Mouse (Mus musculus) MEL (cell line): Measurements from ENCODE around the gene Ppp6c. TPM values are rescaled to one million over a fixed set of nuclear protein-coding genes. Genes with fewer than 3 reads are reported as not detected.

Experiments used
- DNase-seq: peaks from one replicate; pipeline ENCODE4 v3.0.0; 2011; ENCODE audit warnings: low read depth, low spot score
- H3K27ac ChIP-seq: 2 replicates; pipeline ENCODE4 v1.5.1; 2012; ENCODE audit warnings: low read depth, mild to moderate bottlenecking, control low read depth, low read length, moderate library complexity; ENCODE audit not compliant: control insufficient read depth
- H3K27me3 ChIP-seq, 2 experiments: fragments of 150-350 bp in 1 of 2; sonication (generic) in 1 of 2; 2 replicates each; pipeline ENCODE4 v1.6.1; 2012; ENCODE audit warnings: low read length in 2 of 2, mild to moderate bottlenecking in 2 of 2, improper control_type of control experiment in 1 of 2, moderate library complexity in 1 of 2; ENCODE audit not compliant: insufficient read depth in 2 of 2, control insufficient read depth in 1 of 2
- H3K36me3 ChIP-seq, 2 experiments: 2 replicates each; pipeline ENCODE4 v1.6.1; 2012 to 2014; ENCODE audit warnings: low read length in 2 of 2, improper control_type of control experiment in 1 of 2, inconsistent platforms in 1 of 2, mild to moderate bottlenecking in 1 of 2; ENCODE audit not compliant: insufficient read depth in 2 of 2, control insufficient read depth in 1 of 2
- H3K4me1 ChIP-seq, 2 experiments: fragments of 150-350 bp in 1 of 2; sonication (generic) in 1 of 2; 2 replicates each; pipeline ENCODE4 v1.6.1; 2012; ENCODE audit warnings: low read length in 2 of 2, improper control_type of control experiment in 1 of 2, mild to moderate bottlenecking in 1 of 2; ENCODE audit not compliant: insufficient read depth in 2 of 2, control insufficient read depth in 1 of 2
- H3K4me3 ChIP-seq, 2 experiments: fragments of 150-350 bp in 1 of 2; sonication (generic) in 1 of 2; 2 replicates each; pipeline ENCODE4 v1.5.1; 2012; ENCODE audit warnings: low read depth in 2 of 2, low read length in 2 of 2, mild to moderate bottlenecking in 2 of 2, moderate library complexity in 2 of 2, control low read depth in 1 of 2, improper control_type of control experiment in 1 of 2; ENCODE audit not compliant: control insufficient read depth in 1 of 2, insufficient read depth in 1 of 2
- H3K79me2 ChIP-seq: 2 replicates; pipeline ENCODE4 v1.6.1; 2012; ENCODE audit warnings: mild to moderate bottlenecking, low read length, moderate library complexity; ENCODE audit not compliant: control insufficient read depth, poor library complexity, insufficient read depth
- H3K9ac ChIP-seq: 2 replicates; pipeline ENCODE4 v1.6.1; 2012; ENCODE audit warnings: low read depth, mild to moderate bottlenecking, control low read depth, low read length, moderate library complexity; ENCODE audit not compliant: control insufficient read depth, poor library complexity, severe bottlenecking
- H3K9me3 ChIP-seq: fragments of 150-350 bp; sonication (generic); replicated peaks from 2 replicates; pipeline ENCODE4 v1.6.1; 2012; ENCODE audit warnings: mild to moderate bottlenecking, low read length, improper control_type of control experiment, moderate library complexity; ENCODE audit not compliant: insufficient read depth
- CHD2 ChIP-seq: IDR thresholded peaks from 2 replicates; pipeline ENCODE4 v1.6.1; 2011; ENCODE audit warnings: low read length, improper control_type of control experiment
- CTCF ChIP-seq, 3 experiments: IDR thresholded peaks in 2 of 3; conservative IDR thresholded peaks in 1 of 3; 2 replicates each; pipeline ENCODE4 v1.5.1; 2011 to 2012; ENCODE audit warnings: low read length in 3 of 3, low read depth in 2 of 3, mild to moderate bottlenecking in 2 of 3, improper control_type of control experiment in 1 of 3, inconsistent platforms in 1 of 3, mixed read lengths in 1 of 3, moderate library complexity in 1 of 3; ENCODE audit not compliant: control insufficient read depth in 1 of 3, insufficient read depth in 1 of 3, poor library complexity in 1 of 3, severe bottlenecking in 1 of 3
- E2F4 ChIP-seq: IDR thresholded peaks from 2 replicates; pipeline ENCODE4 v1.6.1; 2011; ENCODE audit warnings: low read depth, low read length, improper control_type of control experiment, borderline replicate concordance
- EP300 ChIP-seq, 2 experiments: IDR thresholded peaks; 2 replicates each; pipeline ENCODE4 v1.6.1; 2011; ENCODE audit warnings: improper control_type of control experiment in 2 of 2, low read length in 2 of 2, low read depth in 1 of 2, mild to moderate bottlenecking in 1 of 2
- ETS1 ChIP-seq: IDR thresholded peaks from 2 replicates; pipeline ENCODE4 v1.6.1; 2012; ENCODE audit warnings: low read depth, mild to moderate bottlenecking, inconsistent platforms, low read length, improper control_type of control experiment, moderate library complexity
- GATA1 ChIP-seq: IDR thresholded peaks from 2 replicates; pipeline ENCODE4 v1.6.1; 2011; ENCODE audit warnings: low read depth, low read length, improper control_type of control experiment
- JUND ChIP-seq: IDR thresholded peaks from 2 replicates; pipeline ENCODE4 v1.6.1; 2011; ENCODE audit warnings: low read depth, mild to moderate bottlenecking, improper control_type of control experiment, low read length
- MEF2A ChIP-seq: IDR thresholded peaks from 2 replicates; pipeline ENCODE4 v1.6.1; 2014; ENCODE audit warnings: low read depth, mild to moderate bottlenecking, inconsistent platforms, low read length, improper control_type of control experiment; ENCODE audit not compliant: poor library complexity, insufficient replicate concordance, severe bottlenecking; ENCODE audit errors: extremely low read depth
- MYC ChIP-seq: IDR thresholded peaks from 2 replicates; pipeline ENCODE4 v1.6.1; 2011; ENCODE audit warnings: low read depth, mild to moderate bottlenecking, low read length, improper control_type of control experiment, moderate library complexity
- NRF1 ChIP-seq: IDR thresholded peaks from 2 replicates; pipeline ENCODE4 v1.6.1; 2014; ENCODE audit warnings: low read depth, mild to moderate bottlenecking, inconsistent platforms, low read length, improper control_type of control experiment, moderate library complexity; ENCODE audit not compliant: poor library complexity, insufficient read depth, severe bottlenecking
- POLR2A ChIP-seq, 2 experiments: IDR thresholded peaks; 2 replicates each; pipeline ENCODE4 v1.6.1; 2011 to 2012; ENCODE audit warnings: low read length in 2 of 2, mild to moderate bottlenecking in 2 of 2, control low read depth in 1 of 2, improper control_type of control experiment in 1 of 2, low read depth in 1 of 2, moderate library complexity in 1 of 2; ENCODE audit not compliant: control insufficient read depth in 1 of 2, insufficient read depth in 1 of 2, poor library complexity in 1 of 2
- RAD21 ChIP-seq: IDR thresholded peaks from 2 replicates; pipeline ENCODE4 v1.6.1; 2011; ENCODE audit warnings: mild to moderate bottlenecking, low read depth, low read length, improper control_type of control experiment
- RCOR1 ChIP-seq: IDR thresholded peaks from 2 replicates; pipeline ENCODE4 v1.6.1; 2012; ENCODE audit warnings: low read depth, mild to moderate bottlenecking, inconsistent platforms, low read length, improper control_type of control experiment
- SMC3 ChIP-seq: IDR thresholded peaks from 2 replicates; pipeline ENCODE4 v1.6.1; 2011; ENCODE audit warnings: low read depth, low read length, improper control_type of control experiment
- TBP ChIP-seq: IDR thresholded peaks from 2 replicates; pipeline ENCODE4 v1.8.0; 2011; ENCODE audit warnings: low read depth, low read length, improper control_type of control experiment
- UBTF ChIP-seq: IDR thresholded peaks from 2 replicates; pipeline ENCODE4 v1.6.1; 2012; ENCODE audit warnings: low read depth, mild to moderate bottlenecking, inconsistent platforms, low read length, improper control_type of control experiment, moderate library complexity, borderline replicate concordance; ENCODE audit not compliant: insufficient read depth
- USF1 ChIP-seq: IDR thresholded peaks from 2 replicates; pipeline ENCODE4 v1.6.1; 2014; ENCODE audit warnings: low read depth, mild to moderate bottlenecking, inconsistent platforms, low read length, improper control_type of control experiment, moderate library complexity
- USF2 ChIP-seq, 2 experiments: IDR thresholded peaks; 2 replicates each; pipeline ENCODE4 v1.6.1; 2011 to 2012; ENCODE audit warnings: improper control_type of control experiment in 2 of 2, low read length in 2 of 2, borderline replicate concordance in 1 of 2, inconsistent platforms in 1 of 2, low read depth in 1 of 2, mild to moderate bottlenecking in 1 of 2; ENCODE audit not compliant: insufficient read depth in 1 of 2
- ZMIZ1 ChIP-seq: IDR thresholded peaks from 2 replicates; pipeline ENCODE4 v1.6.1; 2012; ENCODE audit warnings: low read depth, mild to moderate bottlenecking, inconsistent platforms, low read length, improper control_type of control experiment, moderate library complexity
- ZNF384 ChIP-seq: IDR thresholded peaks from 2 replicates; pipeline ENCODE4 v1.6.1; 2012; ENCODE audit warnings: low read depth, mild to moderate bottlenecking, inconsistent platforms, low read length, improper control_type of control experiment
- polyA plus RNA-seq, 2 experiments: library from polyadenylated mRNA; stranded (reverse) in 1 of 2; unstranded in 1 of 2; fragments of >175 nt in 1 of 2; fragments of >200 nt in 1 of 2; gene quantifications; 2 replicates each; pipeline versions ENCODE4 v1.2.1 to v1.2.4; 2012; ENCODE audit warnings: low replicate concordance in 2 of 2, low read depth in 1 of 2; ENCODE audit not compliant: insufficient read length in 2 of 2, insufficient read depth in 1 of 2, missing spikeins in 1 of 2
- total RNA-seq: library from RNA; depleted of rRNA; stranded (reverse); fragments of 300-350 nt; gene quantifications from 2 replicates; pipeline ENCODE4 v1.2.3, GENCODE M21; 2012

Gene Ppp6c
- total and polyA plus RNA-seq, 3 experiments: 34.9 to 43.1 TPM; not detected in 1

DNA sequence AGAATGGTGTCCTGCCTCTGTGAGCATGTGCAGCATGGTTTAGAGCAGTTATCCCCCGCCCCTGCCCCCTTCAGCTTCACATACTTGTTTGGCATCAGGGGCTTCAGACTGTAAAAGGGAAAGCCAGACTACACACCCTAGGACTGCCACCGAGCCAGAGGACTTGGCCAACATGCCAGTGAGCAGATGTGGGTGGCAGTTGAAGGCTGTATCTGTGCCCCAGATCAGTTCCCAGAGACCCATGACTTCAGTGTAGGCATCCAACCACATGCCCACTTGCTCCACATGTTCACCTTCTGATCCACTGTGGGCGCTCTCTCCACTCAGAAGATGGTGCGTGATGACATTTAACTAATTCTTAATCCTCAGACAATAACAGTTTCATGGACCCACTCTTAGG is 9.1 kb downstream of the Ppp6c start:
- no peak overlapping the region for H3K27ac ChIP-seq
- H3K79me2 ChIP-seq: peaks cover 65% of the 10 kb centered on the region
- no peak overlapping the region for H3K9ac ChIP-seq
- H3K4me1 ChIP-seq: peaks cover 6 to 13% of the 10 kb centered on the region in 2 experiments; a peak in 3 of 4 replicates
- H3K9me3 ChIP-seq: no peaks in the 10 kb centered on the region
- peaks cover 0 to 14% of the 10 kb centered on the region in 2 experiments; a peak in 3 of 4 replicates for H3K36me3 ChIP-seq
- TF ChIP-seq CHD2 (no peak), MYC (no peak), EP300 (IDR thresholded peaks at IDR 0.05; ENCODE audit: low read depth in 1 of 2, low read length in 2 of 2) (no peak), POLR2A (IDR thresholded peaks at IDR 0.05; ENCODE audit: control insufficient read depth in 1 of 2, insufficient read depth in 1 of 2, low read depth in 1 of 2, low read length in 2 of 2, poor library complexity in 1 of 2) (no peak), CTCF (IDR thresholded peaks at IDR 0.05 in 2 of 3, conservative IDR thresholded peaks at IDR 0.05 in 1 of 3; ENCODE audit: control insufficient read depth in 1 of 3, insufficient read depth in 1 of 3, low read depth in 2 of 3, low read length in 3 of 3, poor library complexity in 1 of 3, severe bottlenecking in 1 of 3) (no peak), SMC3 (no peak), MEF2A (no peak), ETS1 (no peak), UBTF (no peak), ZNF384 (no peak), RCOR1 (no peak)
- H3K27me3 ChIP-seq: no peaks in the 10 kb centered on the region
- H3K4me3 ChIP-seq: no peak overlapping the region
- no peak for DNase-seq

DNA sequence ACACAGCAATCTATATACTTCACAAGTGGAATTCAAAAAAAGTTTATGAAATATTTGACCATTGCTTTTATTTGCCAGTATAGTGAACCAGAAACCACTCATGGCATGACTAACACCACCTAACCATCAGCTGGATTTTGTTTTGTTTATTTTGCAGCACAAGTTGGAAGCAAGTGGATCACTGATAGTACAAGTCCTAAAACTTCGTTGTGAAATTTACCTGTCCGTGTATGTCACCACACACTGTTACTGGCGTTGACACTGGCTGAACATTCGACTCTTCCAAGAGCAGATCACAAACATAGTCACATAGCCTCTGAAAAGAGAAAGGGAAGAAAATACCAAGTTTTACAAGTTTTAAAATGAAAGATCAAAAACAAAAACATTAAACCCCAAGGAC is 15.5 kb downstream of the Ppp6c start:
- H3K9me3 ChIP-seq: no peaks in the 10 kb centered on the region
- no peak overlapping the region for H3K27ac ChIP-seq
- no peak for TF ChIP-seq NRF1
- no peak for TF ChIP-seq ETS1
- no peak for TF ChIP-seq POLR2A (IDR thresholded peaks at IDR 0.05; ENCODE audit: control insufficient read depth in 1 of 2, insufficient read depth in 1 of 2, low read depth in 1 of 2, low read length in 2 of 2, poor library complexity in 1 of 2)
- TF ChIP-seq USF2 (IDR thresholded peaks at IDR 0.05; ENCODE audit: borderline replicate concordance in 1 of 2, insufficient read depth in 1 of 2, low read depth in 1 of 2, low read length in 2 of 2): no peak
- TF ChIP-seq E2F4: no peak
- no peak for TF ChIP-seq USF1
- no peak for TF ChIP-seq TBP
- no peak for TF ChIP-seq RCOR1
- no peak for TF ChIP-seq JUND
- no peak for TF ChIP-seq UBTF
- TF ChIP-seq GATA1: no peak
- no peak for TF ChIP-seq ZMIZ1
- TF ChIP-seq RAD21: no peak
- no peak for DNase-seq
- H3K27me3 ChIP-seq: no peaks in the 10 kb centered on the region
- no peaks in the 10 kb centered on the region for H3K4me1 ChIP-seq
- H3K79me2 ChIP-seq: peaks cover 20% of the 10 kb centered on the region
- no peak overlapping the region for H3K4me3 ChIP-seq
- H3K36me3 ChIP-seq: peaks cover 4 to 8% of the 10 kb centered on the region in 2 experiments
- no peak overlapping the region for H3K9ac ChIP-seq
